Mouse (Mus musculus): ENCODE data around the gene Abcb8.

Abcb8 gene

DNA sequence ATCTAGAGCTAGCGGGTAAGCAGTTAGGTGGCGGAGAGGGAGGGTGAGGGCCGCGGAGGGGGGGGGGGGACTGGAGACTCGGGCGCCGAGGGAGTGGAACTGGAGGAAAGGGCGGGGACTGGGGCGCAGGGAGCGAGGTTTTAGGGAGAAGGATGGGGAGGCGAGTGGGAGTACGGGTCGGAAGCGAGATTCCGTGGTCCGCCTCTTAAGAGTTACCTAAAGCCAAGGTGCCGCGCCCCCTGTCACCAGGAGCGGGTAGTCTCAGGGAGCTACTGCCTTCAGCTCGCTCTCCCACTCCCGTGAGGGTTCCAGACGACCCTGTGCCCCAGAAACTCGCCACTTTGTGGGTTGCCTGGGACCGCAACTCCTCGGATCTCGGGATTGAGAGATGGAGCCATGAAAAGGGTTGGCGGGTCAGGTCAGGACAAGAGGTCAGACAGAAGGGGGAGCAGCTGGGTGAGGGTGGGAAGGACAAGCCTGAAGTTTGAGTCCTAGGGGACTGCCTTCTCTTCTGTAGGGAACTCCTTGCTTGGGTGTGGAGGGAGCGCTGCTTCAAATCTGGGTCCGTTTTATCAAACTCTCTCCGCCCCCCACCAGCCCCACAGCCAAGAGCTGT is 32.1 kb downstream of the Abcb8 start:
- DNase-seq (ENCODE audit: low read depth in 1 of 2, low spot score in 2 of 2), result no peak

DNA sequence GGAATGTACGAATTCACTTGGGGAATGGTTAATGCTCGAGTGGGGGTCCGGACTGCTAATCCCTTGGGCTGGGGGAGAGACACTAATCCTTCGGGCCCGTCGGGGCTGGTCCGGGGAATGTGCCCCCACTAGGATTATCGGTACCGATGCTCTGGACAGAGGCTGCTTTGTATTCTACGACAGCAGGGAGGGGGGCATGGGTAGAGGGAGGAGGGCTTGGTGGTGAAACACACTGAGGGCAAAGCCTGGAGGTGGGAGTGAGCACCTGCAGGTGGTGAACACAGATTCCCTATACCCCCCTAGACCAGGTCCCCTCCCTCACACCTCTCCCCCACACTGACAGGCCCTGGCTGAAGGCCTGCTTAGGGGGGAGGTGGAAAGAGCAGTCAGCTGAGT is 32.6 kb downstream of the Abcb8 start:
- DNase-seq (ENCODE audit: low read depth in 1 of 2, low spot score in 2 of 2), result no peak

DNA sequence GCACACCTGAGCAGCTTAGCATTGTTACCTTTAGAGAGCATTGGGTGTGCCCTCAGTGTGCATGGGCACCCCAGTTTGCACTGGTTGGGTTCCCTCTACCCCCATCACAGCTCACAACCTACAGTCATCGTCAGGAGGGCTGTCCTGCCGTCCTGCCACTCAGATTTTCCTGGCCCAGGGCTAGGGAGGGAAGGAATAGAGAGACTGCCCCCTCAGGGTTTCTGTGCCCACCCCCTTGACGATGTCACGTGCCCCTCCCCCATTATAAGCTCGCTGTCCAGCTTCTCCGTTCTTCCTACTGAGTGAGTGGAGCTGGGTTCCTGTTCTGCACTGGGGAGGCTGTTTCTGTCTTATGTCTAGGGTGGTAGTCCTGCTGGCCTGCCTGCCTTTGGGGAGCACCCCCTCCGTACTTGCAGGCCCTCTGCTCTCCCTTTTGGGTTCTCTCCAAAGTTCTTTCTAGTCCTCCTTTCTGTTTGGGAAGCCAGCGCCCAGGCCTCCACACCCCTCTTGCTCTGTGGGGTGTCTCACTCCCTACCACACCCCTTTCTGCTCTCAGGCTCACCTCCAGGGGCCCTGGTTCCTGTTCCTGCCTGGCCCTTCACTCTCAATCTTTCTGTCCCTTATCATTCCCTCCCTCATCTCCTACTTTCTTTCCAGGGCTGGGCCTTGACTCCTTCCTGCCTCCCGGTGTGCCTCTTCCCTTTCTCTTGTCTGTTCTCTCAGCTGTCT is 33.3 kb downstream of the Abcb8 start:
- DNase-seq (ENCODE audit: low read depth in 1 of 2, low spot score in 2 of 2), result no peak

DNA sequence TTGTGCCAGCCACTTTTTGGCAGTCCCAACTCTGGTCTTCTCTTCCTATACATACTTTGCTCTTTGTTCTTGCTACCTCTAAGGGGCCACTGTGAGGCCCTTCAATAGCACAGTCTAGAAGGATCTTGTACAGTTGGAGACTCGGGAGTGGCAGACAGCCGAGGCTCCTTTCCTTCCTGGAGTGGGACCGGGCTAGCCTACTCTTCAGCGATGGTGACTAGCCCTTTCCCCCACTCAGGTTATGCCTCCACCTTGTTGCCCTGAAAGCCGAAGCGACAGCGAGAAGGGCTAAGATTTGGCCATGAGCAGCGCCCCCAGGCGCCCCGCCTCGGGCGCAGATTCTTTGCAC is 33.8 kb downstream of the Abcb8 start:
- no peak for DNase-seq (ENCODE audit: low read depth in 1 of 2, low spot score in 2 of 2)

DNA sequence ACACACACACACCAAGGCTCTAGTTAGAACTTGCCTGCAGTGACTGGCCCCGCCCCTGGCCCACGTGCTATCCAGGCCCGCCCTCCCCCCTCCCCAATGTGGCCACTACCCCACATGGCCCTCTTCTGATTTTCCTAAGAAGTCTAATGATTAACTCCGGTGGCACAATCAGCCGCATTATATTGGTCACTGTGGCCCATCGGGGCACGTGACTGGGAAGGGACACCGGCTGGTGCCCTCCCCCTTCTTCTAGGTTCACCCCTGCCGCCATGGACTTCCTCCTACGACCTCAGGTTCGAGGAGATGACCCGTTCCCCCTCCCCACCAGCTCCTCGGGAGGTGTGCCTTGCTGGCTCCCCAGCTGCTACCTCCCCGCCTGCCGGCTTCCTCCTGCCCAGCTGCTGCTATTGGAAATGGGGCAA is 34.5 kb downstream of the Abcb8 start:
- DNase-seq (ENCODE audit: low read depth in 1 of 2, low spot score in 2 of 2), result no peak

GRCm38 (mm10) chr5:24428596-24428995 is 35.1 kb downstream of the Abcb8 start:
- DNase-seq (ENCODE audit: low read depth in 1 of 2, low spot score in 2 of 2), result no peak

GRCm38 (mm10) chr5:24433993-24434392 is 40.5 kb downstream of the Abcb8 start:
- no peak for DNase-seq (ENCODE audit: low read depth in 1 of 2, low spot score in 2 of 2)

- DNase-seq (ENCODE audit: low read depth in 1 of 2, low spot score in 2 of 2), result no peak
Observed at GRCm38 (mm10) chr5:24441187-24441586, 47.7 kb downstream of the Abcb8 start.

GRCm38 (mm10) chr5:24442029-24442428 is 48.6 kb downstream of the Abcb8 start:
- DNase-seq (ENCODE audit: low read depth in 1 of 2, low spot score in 2 of 2), result no peak

DNA sequence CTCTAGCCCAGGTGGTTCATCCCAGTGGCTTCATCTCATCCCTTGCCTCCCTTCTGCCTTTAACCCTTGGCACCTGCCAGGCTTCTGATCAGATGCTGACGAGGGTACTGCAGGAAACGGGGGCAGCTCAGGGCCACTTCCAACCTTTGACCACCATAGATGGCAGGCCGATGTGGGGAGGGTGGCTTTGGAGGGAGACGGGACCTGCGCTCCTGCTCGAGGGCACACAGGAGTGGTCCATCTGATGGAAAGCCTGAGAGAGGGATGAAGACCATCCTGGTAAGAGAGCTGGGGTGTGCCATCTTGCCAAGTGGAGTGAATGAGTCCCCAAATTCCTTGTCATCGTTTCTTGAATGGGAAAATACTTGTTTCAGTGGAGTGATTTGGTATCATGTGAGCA is 49.7 kb downstream of the Abcb8 start:
- DNase-seq (ENCODE audit: low read depth in 1 of 2, low spot score in 2 of 2), result no peak

DNA sequence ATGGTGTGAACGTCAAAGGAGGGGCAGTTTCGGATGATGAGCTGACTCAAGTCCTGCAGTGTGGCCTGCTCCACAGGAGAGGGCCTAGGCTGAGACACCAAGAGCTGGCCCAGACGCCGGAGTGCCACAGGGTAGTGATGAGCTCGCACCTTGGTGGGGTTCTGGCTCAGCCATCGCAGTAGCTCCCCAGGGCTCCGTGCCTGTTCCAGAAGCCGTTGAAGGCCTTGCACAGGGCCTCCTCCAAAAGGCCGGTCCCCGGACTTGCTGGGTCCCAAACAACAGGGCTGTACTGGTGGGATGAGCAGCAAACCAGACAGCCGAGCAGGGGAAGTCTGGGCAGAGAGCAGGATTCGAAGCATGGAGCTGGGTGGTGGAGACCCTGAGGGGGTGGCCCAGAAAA is 50.5 kb downstream of the Abcb8 start:
- no peak for DNase-seq (ENCODE audit: low read depth in 1 of 2, low spot score in 2 of 2)

DNA sequence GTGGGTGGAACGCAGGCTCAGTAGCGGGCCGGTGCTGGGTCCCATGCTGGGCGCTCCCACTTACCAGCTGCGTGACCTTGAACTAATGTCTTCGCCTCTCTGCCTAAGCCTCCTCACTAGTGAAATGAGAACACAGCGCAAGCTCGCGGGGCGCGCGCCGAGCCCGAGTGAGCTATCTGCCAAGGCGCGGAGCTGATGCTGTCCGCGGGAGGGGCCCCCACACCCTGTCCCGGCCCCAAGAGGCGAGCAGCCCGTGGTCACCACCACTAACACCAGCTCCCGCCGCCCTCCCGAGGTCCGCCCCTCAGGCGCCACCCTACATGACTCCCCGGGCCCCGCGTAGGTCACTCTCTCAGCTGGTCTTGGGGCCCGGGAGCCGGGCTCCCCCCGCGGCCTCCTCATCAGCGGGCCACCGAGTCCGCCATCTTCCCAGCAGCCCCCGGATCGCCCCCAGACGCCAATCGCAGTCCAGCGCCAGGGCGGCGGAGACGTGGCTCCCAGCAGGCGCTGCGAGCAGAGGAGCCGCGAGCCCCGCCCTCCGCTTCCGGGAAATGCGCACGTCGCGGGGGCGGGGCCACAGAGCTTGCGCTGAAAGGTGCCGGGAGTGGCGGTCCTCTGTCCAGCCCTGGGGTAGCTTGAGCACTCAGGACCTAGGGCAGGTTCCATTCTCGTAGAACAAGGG is 51.4 kb downstream of the Abcb8 start, which contains the start of gene Fastk:
TSS of gene Fastk (minus strand) at position 542 of the 682 bp plus-strand sequence.
- peak; percentile 57 to 74 for DNase-seq (ENCODE audit: low read depth in 1 of 2, low spot score in 2 of 2)

GRCm38 (mm10) chr5:24445428-24446080 is 52.1 kb downstream of the Abcb8 start:
- DNase-seq (ENCODE audit: low read depth in 1 of 2, low spot score in 2 of 2), result no peak

GRCm38 (mm10) chr5:24446630-24447029 is 53.2 kb downstream of the Abcb8 start:
- DNase-seq (ENCODE audit: low read depth in 1 of 2, low spot score in 2 of 2), result no peak

GRCm38 (mm10) chr5:24447624-24448298 is 54.3 kb downstream of the Abcb8 start, which contains the start of gene Tmub1:
Gene Tmub1 (minus strand): TSS chr5:24447854.
- DNase-seq (ENCODE audit: low read depth in 1 of 2, low spot score in 2 of 2), result peak in 1 of 2 experiments; percentile 57

GRCm38 (mm10) chr5:24451264-24452029 is 58.0 kb downstream of the Abcb8 start:
- peak in 1 of 2 experiments; percentile 62 for DNase-seq (ENCODE audit: low read depth in 1 of 2, low spot score in 2 of 2)

DNA sequence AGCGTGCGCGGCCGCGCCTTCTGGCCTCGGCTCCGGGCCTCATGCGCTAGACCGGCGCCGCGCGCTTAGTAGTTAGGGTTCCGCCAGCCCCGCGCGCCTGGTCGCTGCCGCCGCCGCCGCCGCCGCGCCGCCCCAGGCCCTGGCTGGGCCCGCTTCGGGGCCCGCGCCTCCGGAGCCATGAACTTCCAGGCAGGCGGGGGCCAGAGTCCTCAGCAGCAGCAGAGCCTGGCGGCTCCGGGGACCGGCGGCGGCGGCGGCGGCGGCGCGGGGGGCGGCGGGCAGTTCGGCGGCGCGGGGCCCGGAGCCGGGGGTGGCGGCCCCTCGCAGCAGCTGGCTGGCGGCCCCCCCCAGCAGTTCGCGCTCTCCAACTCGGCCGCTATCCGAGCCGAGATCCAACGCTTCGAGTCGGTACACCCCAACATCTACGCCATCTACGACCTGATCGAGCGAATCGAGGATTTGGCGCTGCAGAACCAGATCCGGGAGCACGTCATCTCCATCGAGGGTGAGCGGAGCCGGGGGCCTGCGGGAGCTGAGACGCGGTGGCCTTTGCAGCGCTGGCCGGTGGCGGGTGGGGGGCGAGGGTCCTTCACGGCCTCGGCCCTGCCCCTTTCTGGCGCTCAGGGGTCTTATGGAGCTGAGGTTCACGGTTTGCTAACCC is 58.7 kb downstream of the Abcb8 start, which contains the start of gene Agap3:
TSS of gene Agap3 (plus strand) at position 148 of the 661 bp plus-strand sequence.
- DNase-seq (ENCODE audit: low read depth in 1 of 2, low spot score in 2 of 2), result no peak

DNA sequence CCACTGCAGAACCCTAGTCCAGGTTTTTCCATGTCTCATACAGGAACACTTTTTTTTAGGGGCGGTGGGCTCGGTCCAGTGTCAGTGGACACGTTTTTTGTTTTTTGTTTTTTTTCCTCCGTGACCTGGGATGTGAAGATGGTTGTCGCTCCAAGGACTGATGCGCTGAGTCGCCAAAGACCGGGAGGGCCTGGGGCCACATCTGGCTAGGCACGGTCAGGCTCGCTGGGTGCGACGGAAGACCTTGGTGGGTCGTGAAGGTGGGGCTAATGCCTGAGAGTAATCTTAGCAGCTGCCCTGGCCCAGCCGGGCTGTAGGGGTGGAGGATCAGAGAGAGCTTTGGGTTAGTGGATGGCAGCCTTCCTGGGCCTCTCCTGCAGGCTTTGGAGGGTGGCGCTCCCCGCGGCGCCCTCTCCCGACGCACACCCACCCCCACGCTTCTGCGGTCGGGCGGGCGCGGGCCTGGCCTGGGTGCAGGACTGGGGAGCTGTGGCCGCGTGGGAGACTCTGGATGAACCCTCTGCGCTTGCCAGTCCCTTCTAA is 59.3 kb downstream of the Abcb8 start:
- DNase-seq (ENCODE audit: low read depth in 1 of 2, low spot score in 2 of 2), result no peak

GRCm38 (mm10) chr5:24453283-24453984 is 60.0 kb downstream of the Abcb8 start:
- DNase-seq (ENCODE audit: low read depth in 1 of 2, low spot score in 2 of 2), result no peak
